Mouse (Mus musculus): ENCODE results near the gene Hmgcs2.

Hmgcs2 gene

DNA sequence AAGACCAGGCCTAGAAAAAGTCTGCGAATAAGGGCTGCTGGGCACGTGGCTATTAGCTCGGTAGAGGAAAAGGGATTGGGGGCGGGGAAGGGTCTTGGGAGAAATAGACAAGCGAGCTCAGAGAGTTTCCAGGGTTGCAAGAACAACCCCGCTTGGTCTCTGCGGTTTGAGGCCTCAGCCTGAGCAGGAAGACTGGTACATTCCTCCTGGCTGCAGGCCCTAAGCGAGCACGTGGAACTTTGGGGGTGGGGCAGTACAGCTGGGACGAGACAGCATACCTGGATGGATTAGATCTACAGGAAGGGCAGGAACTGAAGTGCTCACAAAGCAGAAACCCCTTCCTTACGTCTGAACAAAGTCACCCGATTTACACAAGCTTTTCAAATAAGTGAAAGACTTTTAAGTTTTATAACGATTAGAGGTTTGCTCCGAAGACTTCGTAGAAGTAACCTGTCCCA, 58.4 kb downstream of the Hmgcs2 start:
- DNase-seq (ENCODE audit: extremely low spot score) = peak; percentile 63

- DNase-seq (ENCODE audit: extremely low spot score) = peak; percentile 65
Observed at GRCm38 (mm10) chr3:98339097-98339705, 59.0 kb downstream of the Hmgcs2 start.

DNA sequence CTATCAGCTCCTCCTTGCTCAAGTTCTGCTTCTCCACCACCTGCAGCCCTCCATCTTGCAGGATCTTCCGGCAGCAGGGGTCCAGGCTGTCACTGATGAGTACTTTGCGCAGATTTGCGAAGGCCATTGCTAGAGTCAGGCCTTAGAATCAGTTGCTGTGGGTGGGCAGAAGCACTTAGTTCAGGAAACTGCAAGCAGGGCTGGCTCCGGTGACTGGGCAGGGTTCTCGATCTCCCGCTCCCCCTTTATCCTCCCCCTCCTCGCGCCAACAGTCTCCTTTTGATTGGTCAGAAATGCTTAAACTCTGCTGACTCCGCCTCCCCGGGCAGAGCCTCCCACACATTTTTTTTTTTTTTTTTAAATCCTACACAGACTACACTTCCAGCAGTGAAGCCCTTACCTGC, 59.5 kb downstream of the Hmgcs2 start, which contains the start of gene Phgdh:
Gene Phgdh (minus strand): TSS at position 285 of the 404 bp plus-strand sequence.
- DNase-seq (ENCODE audit: extremely low spot score) = peak; percentile 84

DNA sequence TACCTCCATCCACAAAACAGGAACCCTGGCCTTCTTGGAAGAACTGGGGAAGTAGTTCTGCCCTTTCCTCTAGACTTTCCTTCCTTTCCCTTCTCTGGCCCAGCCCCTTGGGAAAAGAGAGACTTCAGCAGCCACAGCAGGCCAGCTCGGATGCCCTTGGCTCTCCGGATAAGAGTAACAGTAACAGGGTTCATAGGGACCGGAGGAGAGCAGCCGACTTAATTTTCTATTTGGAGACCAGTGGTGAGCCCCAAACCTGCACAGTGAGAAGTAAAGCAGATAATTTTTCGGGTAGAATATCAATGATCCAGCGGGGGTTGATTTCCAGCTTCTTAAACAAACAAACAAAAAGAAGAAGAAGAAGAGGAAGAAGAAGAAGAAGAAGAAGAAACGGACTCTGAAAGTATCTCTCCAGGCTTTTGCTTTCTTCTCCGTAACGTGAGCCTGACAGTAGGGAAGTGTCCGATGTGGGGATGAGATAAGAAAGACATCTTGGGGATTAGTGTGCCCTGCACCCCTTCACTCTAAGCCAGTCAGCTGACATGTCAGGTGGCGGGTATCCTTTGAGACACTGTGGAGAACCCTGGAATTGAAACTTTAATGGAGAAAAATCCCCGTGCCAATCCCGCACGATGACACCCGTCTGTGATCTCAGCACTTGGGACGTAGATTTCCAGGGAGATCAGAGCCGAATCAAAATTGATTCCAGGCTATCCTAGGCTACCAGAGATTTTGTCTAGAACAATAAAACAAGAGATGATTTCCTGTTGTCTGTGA, 60.8 kb downstream of the Hmgcs2 start:
- DNase-seq (ENCODE audit: extremely low spot score) = no peak

DNA sequence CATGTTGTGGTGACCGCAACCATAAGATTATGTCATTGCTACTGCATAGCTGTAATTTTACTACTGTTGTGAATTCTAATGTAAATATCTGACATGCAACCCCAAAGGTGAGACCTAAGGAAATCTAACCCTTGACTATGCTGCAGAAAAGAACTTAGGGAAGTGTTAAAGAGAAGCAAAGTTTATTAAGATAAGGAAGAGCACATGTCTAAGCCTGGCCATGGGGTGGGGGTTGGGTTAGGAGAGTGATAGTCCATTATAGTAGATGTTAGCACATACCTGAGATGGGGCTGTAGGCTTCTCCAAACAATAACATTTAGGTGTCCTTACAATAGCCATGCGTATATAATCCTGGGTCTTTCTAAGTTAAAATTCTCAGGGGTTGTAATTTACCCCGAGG, 63.0 kb downstream of the Hmgcs2 start:
- DNase-seq (ENCODE audit: extremely low spot score) = no peak

- no peak for DNase-seq (ENCODE audit: extremely low spot score)
Observed at GRCm38 (mm10) chr3:98348106-98348505, 67.9 kb downstream of the Hmgcs2 start.

DNA sequence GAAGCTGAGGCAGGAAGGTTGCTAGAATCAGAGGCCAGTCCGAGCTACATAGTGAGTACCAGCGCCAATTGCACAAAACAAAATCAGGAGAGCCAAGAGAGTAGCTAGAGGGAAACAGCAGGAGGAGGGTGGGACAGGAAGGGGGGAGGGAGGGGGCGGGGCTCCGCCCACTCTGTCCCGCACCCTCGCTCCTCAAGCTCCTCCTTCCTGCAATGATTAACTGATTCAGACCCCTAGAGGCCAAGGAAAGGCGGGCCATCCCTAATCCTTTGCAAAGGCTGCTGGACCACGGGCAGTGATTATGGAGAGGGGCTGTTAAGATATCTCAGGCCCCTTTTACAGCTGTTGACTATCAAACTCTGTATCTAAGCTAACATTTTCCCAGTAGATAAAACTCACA, 68.5 kb downstream of the Hmgcs2 start:
- DNase-seq (ENCODE audit: extremely low spot score) = peak; percentile 29

DNA sequence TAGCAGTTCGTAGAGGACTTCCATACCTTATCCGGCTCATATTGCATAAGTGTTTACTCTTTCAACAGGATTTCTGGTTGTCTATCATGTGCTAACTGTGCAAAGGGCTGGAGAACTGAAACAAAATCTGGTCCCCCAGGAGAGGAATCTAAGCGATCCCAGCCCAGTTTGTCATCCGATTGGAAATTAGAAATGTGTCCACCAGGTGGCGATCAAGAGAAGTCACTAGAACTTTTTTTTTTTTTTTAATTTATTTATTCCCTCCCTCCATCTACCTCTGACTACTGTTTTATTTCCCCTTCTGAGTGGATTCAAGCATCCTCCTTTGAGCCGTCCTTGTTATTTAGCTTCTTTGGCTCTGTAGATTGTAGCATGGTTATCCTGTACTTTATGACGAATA, 73.7 kb downstream of the Hmgcs2 start:
- peak; percentile 62 for DNase-seq (ENCODE audit: extremely low spot score)

DNA sequence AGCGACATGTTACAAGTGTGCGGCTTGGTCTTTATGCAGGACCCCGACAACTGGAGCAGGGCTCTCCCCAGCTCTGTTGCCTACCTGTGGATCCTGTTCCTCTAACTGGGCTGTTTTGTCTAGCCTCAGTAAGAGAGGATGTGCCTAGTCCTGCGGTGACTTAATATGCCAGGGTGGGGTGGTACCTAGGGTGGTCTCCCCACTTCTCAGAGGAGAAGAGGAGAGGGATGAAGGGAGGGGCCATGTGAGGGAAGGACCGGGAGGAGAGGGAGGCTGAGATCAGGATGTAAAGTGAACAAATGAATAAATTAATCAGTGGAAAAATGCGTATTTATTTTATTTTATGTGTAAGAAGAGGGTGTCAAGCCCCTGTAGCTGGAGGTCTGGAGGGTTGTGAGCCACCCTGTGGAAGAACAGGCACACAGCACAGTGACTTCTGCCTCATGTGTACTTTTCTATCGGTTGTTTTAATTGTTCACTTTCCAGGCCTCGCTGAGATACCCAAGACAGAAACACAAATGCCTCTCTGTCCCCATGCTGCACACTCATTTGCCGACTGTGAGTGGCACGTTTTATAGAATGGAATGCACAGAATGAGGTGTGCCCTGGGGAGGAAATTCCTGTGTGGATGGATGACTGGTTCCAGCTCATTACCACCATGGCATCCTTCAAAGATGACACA, 75.2 kb downstream of the Hmgcs2 start:
- no peak for DNase-seq (ENCODE audit: extremely low spot score)

- no peak for DNase-seq (ENCODE audit: extremely low spot score)
Observed at GRCm38 (mm10) chr3:98356026-98356365, 75.8 kb downstream of the Hmgcs2 start.

DNA sequence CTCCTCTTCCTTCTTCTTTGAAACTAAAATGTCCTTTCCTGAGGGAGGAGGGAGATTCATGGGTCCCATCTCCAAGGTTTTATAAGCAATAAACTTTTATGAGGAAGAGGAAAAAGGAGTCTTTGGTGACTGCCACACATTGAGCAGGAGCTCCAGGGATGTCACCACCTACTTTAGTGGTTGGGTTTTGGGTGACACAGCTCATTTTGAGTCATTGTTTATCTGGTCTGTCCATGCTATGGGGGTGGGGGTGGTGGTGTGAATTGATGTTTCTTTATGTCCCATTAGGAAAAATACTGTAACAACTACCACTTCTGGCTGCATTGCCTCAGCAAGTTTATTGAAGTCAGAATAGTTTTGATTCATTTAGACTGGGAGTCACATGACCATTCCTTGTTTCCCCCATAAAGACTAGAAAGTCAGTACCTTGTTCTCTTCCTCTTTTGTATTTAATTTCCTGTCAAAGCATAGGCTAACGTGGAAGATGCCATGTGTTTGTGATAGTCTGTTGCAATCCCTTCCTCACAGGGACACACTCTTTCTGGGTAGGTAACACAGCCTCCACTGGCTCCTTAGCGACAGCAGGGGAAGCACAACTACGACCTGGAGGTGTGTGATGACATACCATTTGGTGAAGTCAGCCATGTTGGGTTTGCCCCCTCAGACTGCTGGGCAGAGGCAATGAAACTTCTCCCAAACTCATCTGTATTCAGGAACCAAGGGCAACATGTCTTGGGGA, 76.6 kb downstream of the Hmgcs2 start:
- DNase-seq (ENCODE audit: extremely low spot score) = no peak
